Mouse (Mus musculus) ES-Bruce4 (cell line): ENCODE results near the gene Tmem213.

Experiments used
- CTCF ChIP-seq: IDR thresholded peaks from one replicate; pipeline ENCODE4 v1.8.1; 2011; ENCODE audit warnings: low read depth, low read length
- EP300 ChIP-seq: IDR thresholded peaks from 2 replicates; pipeline ENCODE4 v1.6.1; 2011; ENCODE audit warnings: low read depth, low read length; ENCODE audit not compliant: insufficient read depth
- POLR2A ChIP-seq: IDR thresholded peaks from one replicate; pipeline ENCODE4 v1.8.1; 2011; ENCODE audit warnings: low read length; ENCODE audit not compliant: insufficient read depth

GRCm38 (mm10) chr6:38122791-38123190 lies 13.7 kb downstream of the Tmem213 start:
- no peak for TF ChIP-seq POLR2A
- TF ChIP-seq EP300: no peak
- TF ChIP-seq CTCF: no peak
